Mouse (Mus musculus): ENCODE data around the gene Klhl2. TPM values are rescaled to one million over a fixed set of nuclear protein-coding genes. Genes with fewer than 3 reads are reported as not detected.

Klhl2 gene
- total RNA-seq, 2 experiments from 2014 or later = 11.4 to 13.1 TPM

GRCm38 (mm10) chr8:64834071-64834877 is 15.5 kb downstream of the Klhl2 start:
- intact Hi-C loops (cut with DNase I) = no loop called here
- DNase-seq (ENCODE audit: low spot score) = no peak

- intact Hi-C loops (cut with DNase I) = no loop called here
- no peak for DNase-seq (ENCODE audit: low spot score)
These were observed 17.2 kb downstream of the Klhl2 start for GRCm38 (mm10) chr8:64832581-64833135.

- intact Hi-C loops (cut with DNase I) = no loop called here
- DNase-seq (ENCODE audit: low spot score) = no peak
These were observed 18.2 kb downstream of the Klhl2 start for GRCm38 (mm10) chr8:64831656-64832055.

- DNase-seq (ENCODE audit: low spot score) = no peak
- intact Hi-C loops (cut with DNase I) = loop anchor here (5.0 kb wide), 1 partner anchor 38 kb away; no protein-coding TSS in a partner anchor
These were observed 19.9 kb downstream of the Klhl2 start for GRCm38 (mm10) chr8:64829921-64830320.

GRCm38 (mm10) chr8:64829391-64829790 is 20.4 kb downstream of the Klhl2 start:
- intact Hi-C loops (cut with DNase I) = loop anchor here (5.0 kb wide), 1 partner anchor 37 kb away; no protein-coding TSS in a partner anchor
- DNase-seq (ENCODE audit: low spot score) = no peak

- intact Hi-C loops (cut with DNase I) = loop anchor here (5.0 kb wide), 1 partner anchor 36 kb away; no protein-coding TSS in a partner anchor
- DNase-seq (ENCODE audit: low spot score) = no peak
These were observed 21.4 kb downstream of the Klhl2 start for GRCm38 (mm10) chr8:64828466-64828865.

GRCm38 (mm10) chr8:64827356-64827755 is 22.5 kb downstream of the Klhl2 start:
- intact Hi-C loops (cut with DNase I) = loop anchor here (5.0 kb wide), 1 partner anchor 35 kb away; no protein-coding TSS in a partner anchor
- DNase-seq (ENCODE audit: low spot score) = no peak

- intact Hi-C loops (cut with DNase I) = loop anchor here (5.0 kb wide), 1 partner anchor 34 kb away; no protein-coding TSS in a partner anchor
- DNase-seq (ENCODE audit: low spot score) = no peak
These were observed 23.4 kb downstream of the Klhl2 start for GRCm38 (mm10) chr8:64826461-64826860.

GRCm38 (mm10) chr8:64823905-64824304 is 25.9 kb downstream of the Klhl2 start:
- DNase-seq (ENCODE audit: low spot score) = no peak
- intact Hi-C loops (cut with DNase I) = no loop called here

- intact Hi-C loops (cut with DNase I) = no loop called here
- DNase-seq (ENCODE audit: low spot score) = no peak
These were observed 28.9 kb downstream of the Klhl2 start for GRCm38 (mm10) chr8:64820940-64821339.

GRCm38 (mm10) chr8:64811790-64812189 is 38.0 kb downstream of the Klhl2 start:
- intact Hi-C loops (cut with DNase I) = no loop called here
- no peak for DNase-seq (ENCODE audit: low spot score)

GRCm38 (mm10) chr8:64811083-64811482 is 38.7 kb downstream of the Klhl2 start:
- intact Hi-C loops (cut with DNase I) = no loop called here
- DNase-seq (ENCODE audit: low spot score) = no peak

GRCm38 (mm10) chr8:64806558-64806957 is 43.3 kb downstream of the Klhl2 start:
- no peak for DNase-seq (ENCODE audit: low spot score)

GRCm38 (mm10) chr8:64804971-64805370 is 44.8 kb downstream of the Klhl2 start:
- no peak for DNase-seq (ENCODE audit: low spot score)
- intact Hi-C loops (cut with DNase I) = no loop called here

More at GRCm38 (mm10) chr8:64806558-64806957, 43.3 kb downstream of the Klhl2 start:
- intact Hi-C loops (cut with DNase I) = no loop called here

GRCm38 (mm10) chr8:64799306-64799705 is 50.5 kb downstream of the Klhl2 start:
- no peak for DNase-seq (ENCODE audit: low spot score)
- intact Hi-C loops (cut with DNase I) = no loop called here

GRCm38 (mm10) chr8:64798503-64798902 is 51.3 kb downstream of the Klhl2 start:
- no peak for DNase-seq (ENCODE audit: low spot score)
- intact Hi-C loops (cut with DNase I) = no loop called here

GRCm38 (mm10) chr8:64797751-64798150 is 52.1 kb downstream of the Klhl2 start:
- intact Hi-C loops (cut with DNase I) = no loop called here

GRCm38 (mm10) chr8:64791250-64791881 is 58.5 kb downstream of the Klhl2 start:
- no peak for DNase-seq (ENCODE audit: low spot score)
- intact Hi-C loops (cut with DNase I) = loop anchor here (5.0 kb wide), 1 partner anchor 36 kb away; no protein-coding TSS in a partner anchor

More at GRCm38 (mm10) chr8:64797751-64798150, 52.1 kb downstream of the Klhl2 start:
- no peak for DNase-seq (ENCODE audit: low spot score)

GRCm38 (mm10) chr8:64790418-64790817 is 59.4 kb downstream of the Klhl2 start:
- intact Hi-C loops (cut with DNase I) = loop anchor here (5.0 kb wide), 1 partner anchor 37 kb away; no protein-coding TSS in a partner anchor
- DNase-seq (ENCODE audit: low spot score) = no peak

GRCm38 (mm10) chr8:64788715-64789114 is 61.1 kb downstream of the Klhl2 start:
- peak; percentile 53 for DNase-seq (ENCODE audit: low spot score)
- intact Hi-C loops (cut with DNase I) = no loop called here

Data from heart, postnatal 25 days (tissue).